Comparison of ENCODE assay signal across 28 mouse cellular contexts in the genomic region with DNA sequence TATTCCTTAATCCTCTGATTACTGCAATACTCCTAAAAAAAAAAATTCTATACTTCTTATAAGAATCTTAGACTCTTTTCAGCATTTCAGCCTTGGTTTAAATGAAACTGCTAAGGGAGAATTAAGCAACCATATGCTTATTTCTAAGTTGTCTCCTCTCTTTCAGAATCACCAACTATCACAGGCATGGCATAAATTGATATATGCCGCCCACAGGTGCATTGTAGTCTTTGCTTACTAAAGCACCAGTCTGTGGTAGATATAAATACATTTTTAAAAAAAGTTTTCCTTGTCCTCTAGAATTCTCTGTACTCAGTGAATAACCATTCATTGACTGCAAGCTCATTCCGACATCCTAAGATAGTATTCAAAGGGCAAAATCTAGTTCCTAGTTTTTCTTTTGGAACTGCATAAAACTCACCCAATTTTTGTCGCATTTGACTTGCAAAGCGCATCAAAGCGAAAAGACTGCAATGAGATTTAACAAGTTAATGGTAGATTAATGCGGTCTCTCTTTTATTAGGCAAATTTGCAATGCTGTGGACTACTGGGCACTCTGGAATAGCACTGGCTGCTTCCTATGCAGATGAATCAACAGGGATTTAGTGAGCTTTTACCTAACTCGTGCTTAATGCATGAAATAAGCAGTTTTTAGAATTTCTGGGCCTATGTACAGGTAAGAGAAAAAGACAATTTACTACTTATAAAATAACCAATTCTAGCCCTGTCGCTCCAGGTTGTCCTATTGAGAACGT.
DNase-seq lines count a peak whose midpoint lies in the region; ATAC-seq and TF ChIP-seq lines count a peak whose summit lies in the region.
"Had no signal": no experiment of that assay in that cellular context is flagged by ENCODE, and none has a peak within 500 bp of the region (broad histone marks: within the 10 kb centered on the region; RNA-seq: fewer than 3 reads in every experiment).

No protein-coding gene starts in this region.

- DNase-seq in forebrain, postnatal 0 days: peak; percentile 2
- no peak for DNase-seq in forebrain, embryonic 10.5 days (ENCODE audit: extremely low spot score, low spot score)
- peak; percentile 2 to 19 for DNase-seq in left cerebral cortex, adult 9 months (ENCODE audit: low spot score in 2 of 2)
- DNase-seq in left cerebral cortex, postnatal 10 days (ENCODE audit: extremely low spot score in 1 of 2, low spot score in 2 of 2): no peak
- peak; percentile 37 for DNase-seq in brain, adult 2 months (ENCODE audit: low read depth, low spot score)
- no peak for DNase-seq in spleen, postnatal 14 days (ENCODE audit: low spot score in 2 of 2)
- DNase-seq: adrenal gland, adult 8-10 months; adrenal gland, postnatal 25 days; cerebellum, adult 11 months; cerebellum, adult 2 months; cerebellum, adult 9-11 months; cerebellum, postnatal 25 days; gastrocnemius, postnatal 25 days; heart, adult 18-20 months; heart, postnatal 10 days; heart, postnatal 36 days had no signal

- intact Hi-C loops in left cerebral cortex, postnatal 10 days (cut with DNase I): no loop called here

- no peak overlapping the region for H3K4me3 ChIP-seq in forebrain, embryonic 13.5 days
- H3K4me3 ChIP-seq in forebrain, embryonic 12.5 days (replicated peaks): no peak overlapping the region
- no peak overlapping the region for H3K4me3 ChIP-seq in forebrain, postnatal 0 days (ENCODE audit: low read depth, low read length)
- H3K4me3 ChIP-seq in forebrain, embryonic 10.5 days: no peak overlapping the region
- H3K4me3 ChIP-seq: embryonic facial prominence, embryonic 12.5 days; embryonic facial prominence, embryonic 15.5 days; heart, embryonic 12.5 days; heart, embryonic 15.5 days; hindbrain, embryonic 10.5 days had no signal

- 59% methylated on average over 9 of the region's 9 CpGs for WGBS in forebrain, embryonic 13.5 days
- 66% methylated on average over 9 of the region's 9 CpGs for WGBS in forebrain, embryonic 12.5 days
- 36% methylated on average over 9 of the region's 9 CpGs for WGBS in forebrain, postnatal 0 days
- 79% methylated on average over 9 of the region's 9 CpGs for WGBS in forebrain, embryonic 10.5 days

- no peaks in the 10 kb centered on the region for H3K9me3 ChIP-seq in forebrain, embryonic 13.5 days (replicated peaks)
- H3K9me3 ChIP-seq in forebrain, embryonic 12.5 days: no peaks in the 10 kb centered on the region
- H3K9me3 ChIP-seq in forebrain, postnatal 0 days (ENCODE audit: low read length): no peaks in the 10 kb centered on the region
- H3K9me3 ChIP-seq in forebrain, embryonic 10.5 days: no peaks in the 10 kb centered on the region
- H3K9me3 ChIP-seq: embryonic facial prominence, embryonic 12.5 days; embryonic facial prominence, embryonic 15.5 days; heart, embryonic 12.5 days; heart, embryonic 15.5 days; hindbrain, embryonic 10.5 days had no signal

- no peak overlapping the region for H3K4me2 ChIP-seq in forebrain, embryonic 13.5 days
- no peak overlapping the region for H3K4me2 ChIP-seq in forebrain, embryonic 12.5 days
- no peak overlapping the region for H3K4me2 ChIP-seq in forebrain, postnatal 0 days (ENCODE audit: low read depth)
- H3K4me2 ChIP-seq: embryonic facial prominence, embryonic 12.5 days; embryonic facial prominence, embryonic 15.5 days; heart, embryonic 12.5 days; heart, embryonic 15.5 days; hindbrain, embryonic 14.5 days had no signal

- no peaks in the 10 kb centered on the region for H3K36me3 ChIP-seq in forebrain, embryonic 13.5 days (ENCODE audit: poor library complexity, severe bottlenecking)
- H3K36me3 ChIP-seq in forebrain, embryonic 12.5 days (replicated peaks): no peaks in the 10 kb centered on the region
- no peaks in the 10 kb centered on the region for H3K36me3 ChIP-seq in forebrain, postnatal 0 days (ENCODE audit: insufficient read depth)
- H3K36me3 ChIP-seq in forebrain, embryonic 10.5 days (replicated peaks): no peaks in the 10 kb centered on the region
- H3K36me3 ChIP-seq: embryonic facial prominence, embryonic 12.5 days; embryonic facial prominence, embryonic 15.5 days; heart, embryonic 12.5 days; heart, embryonic 15.5 days; hindbrain, embryonic 10.5 days had no signal

- no peak for TF ChIP-seq CTCF in forebrain, postnatal 0 days (IDR thresholded peaks at IDR 0.05; ENCODE audit: low read depth)

- no peaks in the 10 kb centered on the region for H3K27me3 ChIP-seq in forebrain, embryonic 13.5 days
- H3K27me3 ChIP-seq in forebrain, embryonic 12.5 days: no peaks in the 10 kb centered on the region
- H3K27me3 ChIP-seq in forebrain, postnatal 0 days (ENCODE audit: insufficient read depth, low read length): no peaks in the 10 kb centered on the region
- H3K27me3 ChIP-seq in forebrain, embryonic 10.5 days (ENCODE audit: poor library complexity, severe bottlenecking): no peaks in the 10 kb centered on the region
- H3K27me3 ChIP-seq: embryonic facial prominence, embryonic 12.5 days; embryonic facial prominence, embryonic 15.5 days; heart, embryonic 12.5 days; heart, embryonic 15.5 days had no signal

- H3K4me1 ChIP-seq in forebrain, embryonic 13.5 days: no peaks in the 10 kb centered on the region
- H3K4me1 ChIP-seq in forebrain, embryonic 12.5 days: peaks cover 2% of the 10 kb centered on the region; the same call in 1 of the 2 replicates
- no peaks in the 10 kb centered on the region for H3K4me1 ChIP-seq in forebrain, postnatal 0 days (ENCODE audit: insufficient read depth)
- H3K4me1 ChIP-seq in forebrain, embryonic 10.5 days: no peaks in the 10 kb centered on the region
- H3K4me1 ChIP-seq: embryonic facial prominence, embryonic 12.5 days; embryonic facial prominence, embryonic 15.5 days; heart, embryonic 12.5 days; heart, embryonic 15.5 days; hindbrain, embryonic 10.5 days had no signal

- no peak overlapping the region for H3K27ac ChIP-seq in forebrain, embryonic 13.5 days
- no peak overlapping the region for H3K27ac ChIP-seq in forebrain, embryonic 12.5 days
- H3K27ac ChIP-seq in forebrain, postnatal 0 days (ENCODE audit: low read depth, low read length): no peak overlapping the region
- H3K27ac ChIP-seq in forebrain, embryonic 10.5 days: no peak overlapping the region
- H3K27ac ChIP-seq: embryonic facial prominence, embryonic 12.5 days; embryonic facial prominence, embryonic 15.5 days; heart, embryonic 15.5 days; hindbrain, embryonic 10.5 days; hindbrain, embryonic 14.5 days; hindbrain, postnatal 0 days had no signal

- ATAC-seq in forebrain, embryonic 13.5 days: 0 out of 2 replicates have a peak, but pooled peaks have one; percentile 53
- ATAC-seq in forebrain, embryonic 12.5 days (ENCODE audit: low FRiP score): no peak
- no peak for ATAC-seq in forebrain, postnatal 0 days
- ATAC-seq: activated CD4-positive, CD25-positive, alpha-beta regulatory T cell, adult 4 months; hindbrain, postnatal 0 days; inflammation-experienced regulatory T-cells, adult 6 months; intestine, embryonic 16.5 days had no signal

- no peak overlapping the region for H3K9ac ChIP-seq in forebrain, embryonic 13.5 days
- H3K9ac ChIP-seq in forebrain, embryonic 12.5 days: no peak overlapping the region
- H3K9ac ChIP-seq in forebrain, postnatal 0 days: no peak overlapping the region
- H3K9ac ChIP-seq: embryonic facial prominence, embryonic 12.5 days; embryonic facial prominence, embryonic 15.5 days; heart, embryonic 12.5 days; heart, embryonic 15.5 days; hindbrain, embryonic 14.5 days had no signal

Comparison
In these comparisons a context has a peak if more than half of its experiments do, and no peak if none do; other contexts are left out.
1. DNase-seq: peak in forebrain, postnatal 0 days (single experiment), left cerebral cortex, adult 9 months (2 of 2) and brain, adult 2 months (single experiment); none in forebrain, embryonic 10.5 days (single experiment), left cerebral cortex, postnatal 10 days (0 of 2) and spleen, postnatal 14 days (0 of 2).